Mouse (Mus musculus) adrenal gland, postnatal 25 days (tissue): ENCODE measurements around the gene Ift140. TPM values are rescaled to one million over a fixed set of nuclear protein-coding genes. Genes with fewer than 3 reads are reported as not detected.
"Not testable (repeated sequence)": the region's sequence is repeated elsewhere in the genome, so short reads cannot be mapped to it uniquely, and the experiment has no call there.

Experiments used
- DNase-seq: peaks from one replicate; pipeline ENCODE4 v3.0.0; 2021; ENCODE audit warnings: mixed read lengths
- total RNA-seq: library from RNA; stranded (reverse); gene quantifications from 2 replicates; pipeline ENCODE4 v1.2.3, GENCODE M21; 2021

Ift140 gene
- total RNA-seq, 1 experiment from 2014 or later = 45.4 TPM

GRCm38 (mm10) chr17:25117263-25117662, 101.4 kb downstream of the Ift140 start:
- DNase-seq = peak; percentile 39

DNA sequence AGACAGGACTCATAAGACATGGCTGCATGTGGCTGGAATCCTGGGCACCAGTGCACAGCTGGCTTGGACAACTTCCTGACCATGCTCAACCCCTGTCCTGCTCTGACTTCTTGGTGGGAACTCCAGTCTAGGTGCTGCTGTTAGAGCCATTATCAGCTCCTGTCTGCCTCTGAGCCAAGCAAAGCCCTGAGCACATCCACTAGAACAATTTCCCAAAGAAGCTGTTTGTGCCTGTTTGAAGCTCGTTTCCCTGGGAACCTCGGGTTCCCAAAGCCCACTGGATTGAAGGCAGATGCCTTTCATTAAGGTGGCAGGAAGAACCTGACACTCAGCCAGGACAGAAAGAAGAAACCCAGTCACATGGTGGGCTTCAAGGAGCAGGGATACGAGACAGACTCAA, 104.5 kb downstream of the Ift140 start, which contains the start of gene Ptx4:
TSS of gene Ptx4 (plus strand) at position 355 of the 400 bp plus-strand sequence.
- DNase-seq = no peak

DNA sequence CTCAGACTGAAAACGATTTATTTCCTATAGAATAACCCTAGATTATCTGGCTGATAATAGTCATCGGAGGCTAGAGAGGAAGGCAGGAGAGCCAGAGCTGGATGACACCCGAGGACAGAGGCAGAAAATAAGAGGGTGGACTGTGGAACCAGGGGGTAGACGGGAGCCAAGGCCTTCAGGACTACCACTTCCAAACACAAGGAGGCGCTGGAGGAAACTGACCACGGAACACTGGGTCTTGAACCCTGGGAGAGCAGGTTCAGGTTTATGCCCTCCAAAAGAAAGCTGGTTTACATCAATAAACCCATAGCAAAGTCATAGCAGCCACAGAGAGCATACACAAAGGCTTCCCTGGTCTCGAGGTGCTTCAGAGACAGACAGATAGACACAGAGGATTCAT, 108.1 kb downstream of the Ift140 start:
- no peak for DNase-seq

GRCm38 (mm10) chr17:25125442-25126060, 109.7 kb downstream of the Ift140 start:
- not testable (repeated sequence) for DNase-seq

DNA sequence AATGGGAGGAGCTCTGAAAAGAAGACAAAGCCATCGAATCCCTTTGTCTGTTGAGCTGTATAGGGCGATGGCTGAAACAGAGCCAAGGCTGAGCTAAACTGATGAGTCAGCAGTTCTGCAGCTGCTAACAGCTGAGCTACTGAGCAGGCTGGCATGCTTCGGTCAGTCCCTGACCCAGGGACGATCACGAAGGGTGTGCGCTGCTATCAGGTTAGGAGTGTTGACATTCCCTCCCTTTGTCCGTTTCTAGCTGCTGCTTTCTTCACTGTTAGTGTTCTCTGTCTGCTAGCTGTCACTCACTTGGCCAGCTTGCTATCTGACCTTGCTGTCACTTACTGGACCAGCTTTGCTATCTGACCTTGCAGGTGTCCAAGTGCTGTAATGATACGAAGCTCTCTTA, 111.2 kb downstream of the Ift140 start:
- DNase-seq = peak; percentile 53

DNA sequence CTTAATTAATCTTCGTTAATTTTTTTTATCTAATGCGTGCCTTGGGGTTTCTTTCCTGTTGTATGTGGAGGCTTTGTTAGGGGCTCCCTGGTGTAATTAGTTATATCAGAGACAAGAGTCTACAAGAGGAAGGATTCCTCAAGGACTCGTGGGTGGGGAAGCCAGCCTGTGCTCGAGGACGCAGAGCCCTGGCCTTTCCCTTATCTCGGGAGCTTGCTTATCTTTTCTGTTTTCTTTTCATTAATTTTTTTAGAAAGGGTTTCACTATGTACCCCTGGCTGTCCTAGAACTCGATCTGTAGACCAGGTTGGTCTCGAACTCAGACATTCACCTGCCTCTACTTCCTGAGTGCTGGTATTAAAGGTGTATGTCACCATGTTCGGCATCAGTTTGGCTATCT, 111.8 kb downstream of the Ift140 start:
- DNase-seq = no peak

DNA sequence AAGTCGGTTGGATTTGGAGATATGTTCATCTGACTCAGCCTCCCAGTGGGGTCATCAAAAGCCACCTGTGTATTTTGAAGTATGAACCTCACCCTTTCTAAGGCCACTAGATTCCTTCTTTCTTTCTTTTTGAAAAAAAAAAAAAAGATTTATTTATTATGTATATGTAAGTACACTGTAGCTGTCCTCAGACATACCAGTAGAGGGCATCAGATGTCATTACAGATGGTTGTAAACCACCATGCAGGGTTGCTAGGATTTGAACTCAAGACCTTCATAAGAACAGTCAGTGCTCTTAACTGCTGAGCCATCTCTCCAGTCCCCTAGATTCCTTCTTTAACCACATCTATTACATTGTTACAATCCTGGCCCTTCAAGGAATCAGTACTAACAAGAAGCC, 114.2 kb downstream of the Ift140 start:
- DNase-seq = no peak

DNA sequence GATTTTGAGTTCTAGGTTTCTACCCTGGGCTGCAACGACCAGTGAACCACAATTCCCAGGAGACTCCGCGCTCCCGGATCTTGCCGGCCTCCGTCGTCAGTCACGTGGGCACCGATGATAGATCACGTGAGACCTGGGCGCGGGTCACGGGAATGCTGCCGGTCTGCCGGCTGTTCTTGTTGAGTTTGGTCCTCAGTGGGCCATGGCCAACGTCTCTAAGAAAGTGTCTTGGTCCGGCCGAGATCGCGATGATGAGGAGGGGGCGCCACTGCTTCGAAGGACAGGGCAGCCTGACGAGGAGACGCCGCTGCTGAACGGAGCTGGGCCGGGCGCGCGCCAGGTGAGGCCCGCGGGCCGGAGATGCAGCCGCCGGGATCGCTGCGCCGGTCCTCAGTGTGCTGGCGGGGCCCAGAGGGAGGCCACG, 117.4 kb downstream of the Ift140 start, which contains the start of gene Clcn7:
TSS of gene Clcn7 (plus strand) at position 117 of the 424 bp plus-strand sequence.
- peak; percentile 95 for DNase-seq

- DNase-seq = no peak
Observed at GRCm38 (mm10) chr17:25135622-25136021, 119.7 kb downstream of the Ift140 start.

DNA sequence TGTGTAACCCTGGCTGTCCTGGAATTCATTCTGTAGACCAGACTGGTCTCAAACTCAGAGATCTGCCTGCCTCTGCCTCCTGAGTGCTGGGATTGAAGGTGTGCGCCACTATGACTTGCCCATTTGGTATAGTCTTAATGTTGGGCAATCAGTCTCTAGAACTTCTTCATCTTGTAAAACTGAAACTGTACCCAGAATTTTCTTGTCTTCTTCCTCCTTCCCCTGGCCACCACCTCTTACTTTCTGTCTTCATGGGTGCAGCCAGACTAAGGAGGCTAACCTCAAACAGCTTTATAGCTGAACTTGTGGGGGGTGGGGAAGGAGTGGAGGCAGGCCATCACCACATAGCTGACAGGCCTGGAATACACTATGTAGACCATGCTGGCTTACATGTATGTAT, 122.9 kb downstream of the Ift140 start:
- no peak for DNase-seq

DNA sequence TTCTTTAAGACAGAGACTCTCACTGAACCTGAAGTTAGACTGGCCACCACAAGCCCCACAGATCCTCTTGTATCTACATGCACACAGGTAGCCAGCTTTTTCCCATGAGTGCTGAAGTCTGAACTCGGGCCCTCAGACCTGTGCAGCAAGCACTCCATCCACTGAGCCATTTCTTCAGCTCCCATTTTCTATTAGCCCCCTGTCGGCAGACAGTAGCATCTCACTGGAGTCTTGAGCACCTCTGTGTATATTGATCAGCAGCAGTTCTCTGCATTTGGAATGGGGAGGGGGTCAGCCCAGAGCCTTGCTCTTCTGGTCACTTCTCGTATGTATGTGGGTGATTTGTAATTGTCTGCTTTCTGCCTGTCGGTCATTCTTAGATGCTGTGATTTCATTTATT, 124.1 kb downstream of the Ift140 start:
- DNase-seq = no peak

Other genes starting within 250 kb of the Ift140 start
- 0.76 and 1.7 TPM in 2 replicates for gene Meiob, start 211.8 kb upstream of the Ift140 start, total RNA-seq
- gene Hagh, start 175.9 kb upstream of the Ift140 start, total RNA-seq = 88.2 and 124 TPM in 2 replicates
- 34.6 and 35.5 TPM in 2 replicates for gene Fahd1, start 165.7 kb upstream of the Ift140 start, total RNA-seq
- gene Igfals, start 150.1 kb upstream of the Ift140 start, total RNA-seq = 1.5 and 3.0 TPM in 2 replicates
- gene Nubp2, start 129.7 kb upstream of the Ift140 start, total RNA-seq = 55.1 and 55.9 TPM in 2 replicates
- gene Spsb3, start 129.4 kb upstream of the Ift140 start, total RNA-seq = 29.2 and 30.9 TPM in 2 replicates
- 54.0 and 69.2 TPM in 2 replicates for gene Eme2, start 121.0 kb upstream of the Ift140 start, total RNA-seq
- gene Mrps34, start 121.0 kb upstream of the Ift140 start, total RNA-seq = 147 and 189 TPM in 2 replicates
- gene Nme3, start 119.6 kb upstream of the Ift140 start, total RNA-seq = 85.2 and 112 TPM in 2 replicates
- gene Mapk8ip3, start 79.1 kb upstream of the Ift140 start, total RNA-seq = 157 and 177 TPM in 2 replicates
- gene Jpt2, start 55.4 kb upstream of the Ift140 start, total RNA-seq = 27.0 and 33.1 TPM in 2 replicates
- gene Cramp1l, start 297 bp upstream of the Ift140 start, total RNA-seq = 25.9 and 26.7 TPM in 2 replicates
- 27.7 and 31.5 TPM in 2 replicates for gene Tmem204, start 67.5 kb downstream of the Ift140 start, total RNA-seq
- gene Telo2, start 99.9 kb downstream of the Ift140 start, total RNA-seq = 26.3 and 27.2 TPM in 2 replicates
- not detected in 2 replicates for gene Ptx4, start 104.7 kb downstream of the Ift140 start, total RNA-seq
- gene Clcn7, start 117.3 kb downstream of the Ift140 start, total RNA-seq = 28.9 and 42.3 TPM in 2 replicates
- 0.15 TPM in 1 of 2 replicates, not detected in the other for gene Ccdc154, start 146.4 kb downstream of the Ift140 start, total RNA-seq
- gene Gm38655, start 159.4 kb downstream of the Ift140 start, total RNA-seq = 0.49 TPM in 1 of 2 replicates, not detected in the other
- gene BC003965, start 168.5 kb downstream of the Ift140 start, total RNA-seq = 19.5 and 20.4 TPM in 2 replicates
- 19.9 and 21.1 TPM in 2 replicates for gene Unkl, start 172.3 kb downstream of the Ift140 start, total RNA-seq
- gene Gnptg, start 224.0 kb downstream of the Ift140 start, total RNA-seq = 42.4 and 50.1 TPM in 2 replicates
- gene Tsr3, start 224.1 kb downstream of the Ift140 start, total RNA-seq = 25.0 and 28.4 TPM in 2 replicates
- 6.8 and 15.0 TPM in 2 replicates for gene Baiap3, start 240.3 kb downstream of the Ift140 start, total RNA-seq